ENCODE assay signal across 10 mouse cellular contexts in genomic region chr14:39471236-39471981, GRCm38 (mm10). TPM values are rescaled to one million over a fixed set of nuclear protein-coding genes. Genes with fewer than 3 reads are reported as not detected.
DNase-seq lines count a peak whose midpoint lies in the region; ATAC-seq and TF ChIP-seq lines count a peak whose summit lies in the region.
"Had no signal": no experiment of that assay in that cellular context is flagged by ENCODE, and none has a peak within 500 bp of the region (broad histone marks: within the 10 kb centered on the region; RNA-seq: fewer than 3 reads in every experiment).

No protein-coding gene starts in this region.

- H3K27ac ChIP-seq in kidney, embryonic 16.5 days (ENCODE audit: low read length): no peak overlapping the region
- peak overlapping the region; percentile 92 for H3K27ac ChIP-seq in forebrain, embryonic 15.5 days (replicated peaks)
- H3K27ac ChIP-seq in midbrain, postnatal 0 days (ENCODE audit: low read depth, low read length): peak overlapping the region; percentile 94
- H3K27ac ChIP-seq in liver, postnatal 0 days (ENCODE audit: low read depth): no peak overlapping the region
- H3K27ac ChIP-seq: limb, embryonic 13.5 days had no signal

- 6% methylated on average over 12 of the region's 12 CpGs for WGBS in kidney, embryonic 16.5 days
- 3% methylated on average over 12 of the region's 12 CpGs for WGBS in forebrain, embryonic 15.5 days
- WGBS in midbrain, postnatal 0 days: 4% methylated on average over 12 of the region's 12 CpGs
- WGBS in liver, postnatal 0 days (ENCODE audit: insufficient replicate concordance): 8% methylated on average over 11 of the region's 12 CpGs

- DNase-seq in kidney, adult 18-20 months: no peak
- DNase-seq in cerebellum, adult 9-10 months: peak; percentile 54
- peak; percentile 62 for DNase-seq in midbrain, postnatal 0 days (ENCODE audit: low spot score)
- no peak for DNase-seq in gastrocnemius, postnatal 36 days
- DNase-seq in MN1 (ENCODE audit: low spot score): no peak
- DNase-seq in liver, postnatal 0 days: no peak

- peaks cover 73% of the 10 kb centered on the region for H3K27me3 ChIP-seq in kidney, embryonic 16.5 days (ENCODE audit: insufficient read depth, low read length)
- no peaks in the 10 kb centered on the region for H3K27me3 ChIP-seq in forebrain, embryonic 15.5 days
- H3K27me3 ChIP-seq in midbrain, postnatal 0 days (ENCODE audit: insufficient read depth, low read length): no peaks in the 10 kb centered on the region
- H3K27me3 ChIP-seq in liver, postnatal 0 days (ENCODE audit: insufficient read depth, low read length): peaks cover 41% of the 10 kb centered on the region

- H3K4me1 ChIP-seq in kidney, embryonic 16.5 days (ENCODE audit: insufficient read depth, low read length): peaks cover 13% of the 10 kb centered on the region; the same call in 1 of the 2 replicates
- H3K4me1 ChIP-seq in forebrain, embryonic 15.5 days: peaks cover 17% of the 10 kb centered on the region
- H3K4me1 ChIP-seq in midbrain, postnatal 0 days (ENCODE audit: insufficient read depth, low read length): no peaks in the 10 kb centered on the region
- H3K4me1 ChIP-seq in liver, postnatal 0 days (ENCODE audit: insufficient read depth): no peaks in the 10 kb centered on the region

- H3K4me3 ChIP-seq in kidney, embryonic 16.5 days (ENCODE audit: low read length): peak overlapping the region; percentile 59
- H3K4me3 ChIP-seq in forebrain, embryonic 15.5 days: peak overlapping the region; percentile 88
- H3K4me3 ChIP-seq in midbrain, postnatal 0 days (ENCODE audit: low read depth, low read length): peak overlapping the region; percentile 83
- no peak overlapping the region for H3K4me3 ChIP-seq in liver, postnatal 0 days (ENCODE audit: low read depth, low read length)

- no peak for TF ChIP-seq EP300 in liver, postnatal 0 days (IDR thresholded peaks at IDR 0.05; ENCODE audit: low read depth)

- H3K9me3 ChIP-seq in kidney, embryonic 16.5 days (ENCODE audit: low read length): no peaks in the 10 kb centered on the region
- no peaks in the 10 kb centered on the region for H3K9me3 ChIP-seq in forebrain, embryonic 15.5 days
- H3K9me3 ChIP-seq in midbrain, postnatal 0 days (ENCODE audit: low read length): no peaks in the 10 kb centered on the region
- no peaks in the 10 kb centered on the region for H3K9me3 ChIP-seq in liver, postnatal 0 days (ENCODE audit: low read length)
- H3K9me3 ChIP-seq: limb, embryonic 13.5 days had no signal

- no peaks in the 10 kb centered on the region for H3K36me3 ChIP-seq in kidney, embryonic 16.5 days (ENCODE audit: insufficient read depth, low read length)
- H3K36me3 ChIP-seq in forebrain, embryonic 15.5 days: no peaks in the 10 kb centered on the region
- H3K36me3 ChIP-seq in midbrain, postnatal 0 days (ENCODE audit: insufficient read depth, low read length): no peaks in the 10 kb centered on the region
- H3K36me3 ChIP-seq in liver, postnatal 0 days (replicated peaks; ENCODE audit: insufficient read depth, low read length): no peaks in the 10 kb centered on the region
- H3K36me3 ChIP-seq: G1E; limb, embryonic 13.5 days had no signal

- intact Hi-C loops in gastrocnemius, postnatal 36 days (cut with DNase I): no loop called here

- peak overlapping the region; percentile 90 for H3K4me2 ChIP-seq in kidney, embryonic 16.5 days (replicated peaks; ENCODE audit: low read depth, low read length)
- H3K4me2 ChIP-seq in forebrain, embryonic 15.5 days (replicated peaks): peak overlapping the region; percentile 90
- peak overlapping the region; percentile 51 for H3K4me2 ChIP-seq in midbrain, postnatal 0 days (ENCODE audit: low read depth, low read length, poor library complexity, severe bottlenecking)
- H3K4me2 ChIP-seq in liver, postnatal 0 days (ENCODE audit: low read depth, low read length): no peak overlapping the region

- ATAC-seq in kidney, embryonic 16.5 days (ENCODE audit: low FRiP score, low TSS enrichment): no peak; the same call in 1 of the 2 replicates
- peak; percentile 18 for ATAC-seq in forebrain, embryonic 15.5 days (replicated peaks)
- ATAC-seq in midbrain, postnatal 0 days (ENCODE audit: low FRiP score): no peak; the same call in 1 of the 2 replicates
- no peak for ATAC-seq in liver, postnatal 0 days

- no peak overlapping the region for H3K9ac ChIP-seq in kidney, embryonic 16.5 days (replicated peaks; ENCODE audit: low read length)
- H3K9ac ChIP-seq in forebrain, embryonic 15.5 days (replicated peaks): peak overlapping the region; percentile 84
- H3K9ac ChIP-seq in midbrain, postnatal 0 days (replicated peaks; ENCODE audit: low read length, poor library complexity, severe bottlenecking): peak overlapping the region; percentile 86
- no peak overlapping the region for H3K9ac ChIP-seq in liver, postnatal 0 days (replicated peaks)

- TF ChIP-seq CTCF in midbrain, postnatal 0 days (IDR thresholded peaks at IDR 0.05): peak; percentile 60
- no peak for TF ChIP-seq CTCF in liver, postnatal 0 days (IDR thresholded peaks at IDR 0.05; ENCODE audit: low read depth)

RNA-seq across cellular contexts. Expression of gene Nrg3, which starts 1.5 kb away (rescaled TPM):
- 0.37 and 0.45 TPM in 2 replicates for polyA plus RNA-seq in kidney, embryonic 16.5 days (2015; fragmentation: Nextera tagmentation; extraction: Ambion mirVana)
- polyA plus RNA-seq in forebrain, embryonic 15.5 days (2015; fragmentation: Nextera tagmentation; extraction: Ambion mirVana): 11.4 and 11.8 TPM in 2 replicates
- total RNA-seq in midbrain, postnatal 0 days (2014; rRNA removed): 41.8 and 48.9 TPM in 2 replicates
- polyA plus RNA-seq in midbrain, postnatal 0 days (2015; fragmentation: Nextera tagmentation; extraction: Ambion mirVana): 8.4 and 11.0 TPM in 2 replicates
- not detected for total RNA-seq in gastrocnemius, postnatal 36 days (2021)
- not detected in 2 replicates for polyA plus RNA-seq in liver, postnatal 0 days (2015; fragmentation: Nextera tagmentation; extraction: Ambion mirVana)
- polyA plus RNA-seq: G1E had no signal

Comparison
In these comparisons a context has a peak if more than half of its experiments do, and no peak if none do; other contexts are left out.
1. H3K27ac ChIP-seq: peak in forebrain, embryonic 15.5 days (single experiment) and midbrain, postnatal 0 days (single experiment); none in kidney, embryonic 16.5 days (single experiment) and liver, postnatal 0 days (single experiment).
2. H3K9ac ChIP-seq: peak in forebrain, embryonic 15.5 days (single experiment) and midbrain, postnatal 0 days (single experiment); none in kidney, embryonic 16.5 days (single experiment) and liver, postnatal 0 days (single experiment).
3. DNase-seq: peak in cerebellum, adult 9-10 months (single experiment) and midbrain, postnatal 0 days (single experiment); none in kidney, adult 18-20 months (single experiment), gastrocnemius, postnatal 36 days (0 of 2), MN1 (single experiment) and liver, postnatal 0 days (single experiment).